Mouse (Mus musculus) limb, embryonic 14.5 days (tissue): ENCODE measurements around the gene Tas2r135. TPM values are rescaled to one million over a fixed set of nuclear protein-coding genes. Genes with fewer than 3 reads are reported as not detected.

ENCODE experiments used
- ATAC-seq: fragments of 200-750 bp; cut with Nextera tagmentation; 2 replicates; pipeline ENCODE4 v1.8.0; 2017; ENCODE audit warnings: low read depth, moderate number of reproducible peaks, moderate TSS enrichment; ENCODE audit not compliant: low FRiP score
- DNase-seq: peaks from one replicate; pipeline ENCODE4 v3.0.0-alpha.2; 2015; ENCODE audit warnings: low spot score
- H3K27ac ChIP-seq: fragments of 300-500 bp; sonication (generic); replicated peaks from 2 replicates; pipeline ENCODE4 v1.5.1; 2014; ENCODE audit warnings: low read depth, mild to moderate bottlenecking, low read length, moderate library complexity, mixed read lengths
- H3K27me3 ChIP-seq: fragments of 300-500 bp; sonication (generic); 2 replicates; pipeline ENCODE4 v1.6.1; 2014; ENCODE audit warnings: low read length, mixed read lengths; ENCODE audit not compliant: control insufficient read depth, insufficient read depth
- H3K36me3 ChIP-seq: fragments of 300-500 bp; sonication (generic); 2 replicates; pipeline ENCODE4 v1.6.1; 2014; ENCODE audit warnings: mild to moderate bottlenecking, low read length, moderate library complexity, mixed read lengths; ENCODE audit not compliant: control insufficient read depth, insufficient read depth
- H3K4me1 ChIP-seq: fragments of 300-500 bp; sonication (generic); 2 replicates; pipeline ENCODE4 v1.6.1; 2014; ENCODE audit warnings: antibody characterized with exemption, low read length, mixed read lengths; ENCODE audit not compliant: control insufficient read depth, insufficient read depth
- H3K4me2 ChIP-seq: fragments of 300-500 bp; sonication (generic); replicated peaks from 2 replicates; pipeline ENCODE4 v1.6.1; 2014; ENCODE audit warnings: low read depth, mild to moderate bottlenecking, low read length, moderate library complexity; ENCODE audit not compliant: severe bottlenecking
- H3K4me3 ChIP-seq: fragments of 300-500 bp; sonication (generic); replicated peaks from 2 replicates; pipeline ENCODE4 v1.5.1; 2014; ENCODE audit warnings: low read length
- H3K9ac ChIP-seq: fragments of 300-500 bp; sonication (generic); 2 replicates; pipeline ENCODE4 v1.6.1; 2014; ENCODE audit warnings: mild to moderate bottlenecking, low read depth, low read length, moderate library complexity; ENCODE audit not compliant: severe bottlenecking
- H3K9me3 ChIP-seq: fragments of 300-500 bp; sonication (generic); 2 replicates; pipeline ENCODE4 v1.6.1; 2016; ENCODE audit warnings: low read length; ENCODE audit not compliant: control insufficient read depth
- POLR2A ChIP-seq: fragments of 200-500 bp; IDR thresholded peaks from 2 replicates; pipeline ENCODE4 v1.8.0; 2012; ENCODE audit warnings: inconsistent platforms, mild to moderate bottlenecking, moderate library complexity, borderline replicate concordance; ENCODE audit not compliant: insufficient read depth, insufficient read length; ENCODE audit errors: extremely low read depth
- WGBS: fragments of 180-500 bp; shearing (Covaris S2); extraction: QIAGEN DNeasy Blood & Tissue Kit; methylation state at CpG from one replicate; pipeline ENCODE4 v1.1.7; 2014; 5-methylcytosine and 5-hydroxymethylcytosine counted together
- polyA plus RNA-seq, 2 experiments: library from polyadenylated mRNA; depleted of rRNA in 1 of 2; stranded (reverse) in 1 of 2; unstranded in 1 of 2; fragments of >200 nt; fragmentation: Nextera tagmentation in 1 of 2; extraction: Ambion mirVana in 1 of 2; gene quantifications; 2 replicates each; pipeline versions ENCODE4 v1.2.1 to v1.2.3; 2012 to 2014

The Tas2r135 gene
- polyA plus RNA-seq, 2 experiments: 0.11 TPM; not detected in 1

DNA sequence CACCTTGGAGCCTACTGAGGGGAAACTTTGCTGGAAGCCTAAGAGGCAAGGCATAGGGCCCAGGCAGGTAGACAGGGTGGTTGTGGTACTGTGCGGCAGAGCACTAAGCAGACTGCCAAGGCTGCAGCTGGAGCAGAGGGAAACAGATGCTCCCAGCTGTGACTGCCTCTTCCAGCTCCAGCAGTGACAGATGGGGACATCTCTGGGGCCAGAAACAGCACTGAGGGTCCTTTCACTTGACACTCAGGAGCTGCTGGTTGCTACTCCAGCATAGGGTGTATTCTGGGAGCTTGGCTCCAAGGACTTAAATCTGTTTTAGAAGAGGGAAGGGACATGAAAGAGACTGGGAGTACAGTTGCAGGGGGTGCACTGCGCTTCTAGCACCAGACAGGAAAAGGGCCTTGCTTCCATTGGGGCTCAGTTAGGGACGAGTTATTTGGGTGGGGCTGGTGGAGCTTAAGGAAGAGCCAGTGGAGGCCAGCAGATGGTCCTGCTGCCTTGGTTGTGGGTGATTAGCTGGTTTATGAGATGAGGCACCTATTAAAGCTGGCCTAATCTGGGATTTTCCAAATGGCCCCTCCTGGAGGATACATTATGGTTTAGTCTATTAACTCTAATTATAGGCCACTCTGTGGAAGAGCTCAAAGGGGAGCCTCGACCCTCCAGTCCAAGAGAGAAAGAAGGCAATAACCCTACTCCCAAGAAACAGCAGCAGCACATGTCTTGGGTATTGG, 34.4 kb upstream of the Tas2r135 start:
- no peak overlapping the region for H3K4me3 ChIP-seq
- ATAC-seq (no peak), DNase-seq (peak; percentile 36)
- no peak for TF ChIP-seq POLR2A
- no peak overlapping the region for H3K9ac ChIP-seq
- no peaks in the 10 kb centered on the region for H3K27me3 ChIP-seq
- no peaks in the 10 kb centered on the region for H3K9me3 ChIP-seq
- H3K4me1 ChIP-seq: peaks cover 12% of the 10 kb centered on the region
- H3K27ac ChIP-seq: no peak overlapping the region
- no peak overlapping the region for H3K4me2 ChIP-seq
- no peaks in the 10 kb centered on the region for H3K36me3 ChIP-seq
- 42% methylated on average over 4 of the region's 4 CpGs for WGBS

DNA sequence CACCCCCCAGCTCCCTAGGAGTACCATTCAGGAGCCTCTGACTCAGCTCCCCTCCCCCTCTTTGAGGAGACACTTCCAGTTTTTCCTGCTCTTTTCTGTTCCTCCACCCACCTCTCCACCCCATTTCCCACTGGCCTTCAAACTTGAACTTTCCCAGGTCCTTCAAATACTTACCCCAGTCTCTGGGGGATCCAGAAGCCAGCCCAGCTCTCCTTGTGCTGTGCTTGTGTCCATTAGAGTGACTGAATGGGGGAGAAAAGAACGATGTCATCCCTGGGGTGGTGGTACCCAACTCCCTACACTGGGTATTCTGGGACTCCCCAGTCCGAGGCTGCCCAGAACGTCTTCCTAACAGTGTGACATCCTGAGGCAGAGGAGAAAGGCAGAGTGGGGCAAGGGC, 33.2 kb upstream of the Tas2r135 start:
- Histone ChIP-seq H3K9ac (no peak overlapping the region), H3K9me3 (no peaks in the 10 kb centered on the region), H3K4me3 (peak overlapping the region; percentile 57), H3K4me1 (peaks cover 12% of the 10 kb centered on the region), H3K4me2 (peak overlapping the region; percentile 96), H3K27ac (no peak overlapping the region), H3K36me3 (no peaks in the 10 kb centered on the region), H3K27me3 (no peaks in the 10 kb centered on the region)
- TF ChIP-seq POLR2A: no peak
- DNase-seq (no peak), ATAC-seq (no peak)
- 8% methylated on average over 3 of the region's 3 CpGs for WGBS

DNA sequence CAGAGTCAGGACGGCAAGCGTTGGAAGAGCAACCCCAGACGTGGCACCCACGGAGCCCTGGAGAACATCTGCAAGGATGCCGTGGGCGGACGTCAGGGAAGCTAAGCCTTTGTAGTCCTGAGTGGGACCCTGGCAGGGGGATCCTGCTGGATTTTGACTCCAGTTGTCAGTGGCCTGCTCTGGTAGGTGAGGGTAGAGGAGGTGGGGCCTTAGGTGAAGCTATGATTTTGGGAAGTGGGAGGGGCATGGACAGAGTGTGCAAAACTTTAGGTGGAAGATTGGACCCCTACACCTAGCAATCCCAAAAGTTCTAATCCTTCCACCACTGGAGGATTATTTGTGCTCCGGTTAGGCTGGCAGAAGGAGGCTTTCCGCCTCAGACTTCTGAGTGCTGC, 32.8 kb upstream of the Tas2r135 start:
- H3K4me1 ChIP-seq: peaks cover 12% of the 10 kb centered on the region
- H3K4me3 ChIP-seq: peak overlapping the region; percentile 57
- H3K27ac ChIP-seq: no peak overlapping the region
- DNase-seq (no peak), ATAC-seq (no peak)
- WGBS: 15% methylated on average over 9 of the region's 9 CpGs
- TF ChIP-seq POLR2A: no peak
- H3K9me3 ChIP-seq: no peaks in the 10 kb centered on the region
- H3K27me3 ChIP-seq: no peaks in the 10 kb centered on the region
- no peaks in the 10 kb centered on the region for H3K36me3 ChIP-seq
- peak overlapping the region; percentile 69; the same call in 1 of the 2 replicates for H3K9ac ChIP-seq
- H3K4me2 ChIP-seq: peak overlapping the region; percentile 96

DNA sequence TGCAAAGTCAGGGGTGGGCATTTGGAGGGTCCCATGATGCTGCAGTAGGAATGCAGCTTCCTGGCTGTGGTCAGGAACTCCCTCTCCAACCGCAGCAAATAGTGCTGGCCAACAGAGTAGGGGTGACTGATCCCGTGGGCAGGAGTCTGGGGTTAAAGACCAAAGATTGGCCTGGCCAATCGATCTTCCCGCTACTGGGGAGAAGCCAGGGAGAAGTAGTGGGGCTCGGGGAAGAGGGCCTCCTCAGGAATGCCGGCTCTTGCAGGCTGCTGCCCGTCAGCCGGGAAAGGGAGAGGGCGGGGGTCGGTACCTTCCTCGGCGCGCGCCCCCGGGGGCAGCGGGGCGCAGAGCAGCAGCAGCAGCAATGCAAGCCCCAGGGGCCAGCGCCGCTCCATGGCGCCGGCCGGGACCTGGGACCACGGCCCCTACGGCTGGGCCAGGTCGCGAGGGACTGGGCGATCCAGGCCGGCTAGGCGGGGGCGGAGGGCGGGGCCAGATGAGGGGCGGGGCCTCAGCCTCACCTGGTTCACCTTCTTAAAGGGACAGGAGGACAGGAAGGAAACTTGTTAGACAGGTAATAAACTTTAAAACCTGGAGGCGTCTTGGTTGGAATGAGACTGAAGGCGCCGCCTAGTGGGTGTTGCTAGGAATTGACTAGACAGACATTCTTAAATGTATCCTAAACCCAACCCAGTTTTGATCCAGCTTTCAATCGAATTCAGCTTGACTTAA, 32.3 kb upstream of the Tas2r135 start, which contains the start of gene Epha1:
Gene Epha1 (minus strand): TSS at position 453 of the 732 bp plus-strand sequence.
- H3K36me3 ChIP-seq: no peaks in the 10 kb centered on the region
- ATAC-seq (peak; percentile 42), DNase-seq (peak; percentile 83)
- no peak within 1 kb of the TSS for H3K27ac ChIP-seq
- no peak for TF ChIP-seq POLR2A
- H3K4me1 ChIP-seq: peaks cover 12% of the 10 kb centered on the region
- H3K9ac ChIP-seq: peak within 1 kb of the TSS; percentile 69
- H3K4me3 ChIP-seq: peak within 1 kb of the TSS; percentile 57
- H3K4me2 ChIP-seq: peak within 1 kb of the TSS; percentile 96
- no peaks in the 10 kb centered on the region for H3K27me3 ChIP-seq
- H3K9me3 ChIP-seq: no peaks in the 10 kb centered on the region
- WGBS: 2% methylated on average over 35 of the region's 36 CpGs

DNA sequence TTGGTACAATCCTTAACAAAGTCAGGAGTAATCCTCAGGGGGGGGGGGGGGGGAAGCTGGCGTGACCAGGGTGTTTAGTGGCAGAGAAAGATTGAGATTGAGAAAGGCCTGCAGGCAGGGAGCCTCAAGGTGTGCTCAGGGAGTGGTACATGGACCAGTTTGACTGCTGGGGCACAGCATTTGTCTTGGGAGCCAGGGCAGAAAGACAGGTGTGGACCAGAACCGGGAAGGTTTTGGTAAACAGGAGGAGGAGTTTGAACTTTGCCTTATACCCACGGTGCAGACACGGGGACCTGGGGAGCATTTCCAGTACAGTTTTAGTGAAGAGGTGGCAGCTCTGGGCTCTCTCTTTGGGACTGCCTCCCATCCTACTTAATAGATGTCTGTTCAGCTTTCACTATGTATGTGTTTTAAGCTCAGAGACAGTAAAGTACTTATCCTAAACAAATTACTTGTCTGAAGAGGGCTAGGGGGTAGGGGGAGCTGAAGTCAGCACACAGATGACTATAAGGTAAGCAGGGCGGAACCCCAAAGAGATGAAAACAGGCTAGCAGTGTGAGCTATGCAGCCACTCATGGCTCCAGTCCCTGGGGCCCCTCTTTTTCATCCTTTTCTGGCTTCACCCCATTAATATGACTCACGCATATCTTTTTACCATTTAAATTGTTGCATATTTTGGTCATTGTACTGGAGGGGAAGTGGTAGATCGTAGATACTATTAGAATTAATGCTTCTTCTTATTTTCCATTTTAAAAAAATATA, 31.4 kb upstream of the Tas2r135 start:
- no peak for ATAC-seq
- 47% methylated on average over 6 of the region's 7 CpGs for WGBS
- DNase-seq: no peak

More for the DNA sequence above, 31.4 kb upstream of the Tas2r135 start:
- Histone ChIP-seq H3K9me3 (no peaks in the 10 kb centered on the region), H3K4me2 (peak overlapping the region; percentile 96), H3K27ac (no peak overlapping the region), H3K27me3 (no peaks in the 10 kb centered on the region), H3K4me1 (peaks cover 12% of the 10 kb centered on the region), H3K4me3 (peak overlapping the region; percentile 57), H3K9ac (0 out of 2 replicates have a peak overlapping the region, but pooled peaks have one; percentile 69), H3K36me3 (no peaks in the 10 kb centered on the region)
- TF ChIP-seq POLR2A: no peak
